Mouse (Mus musculus): Measurements from ENCODE around the gene Atp5j. TPM values are rescaled to one million over a fixed set of nuclear protein-coding genes. Genes with fewer than 3 reads are reported as not detected.

The Atp5j gene
- 85.7 and 149 TPM in 2 replicates for total RNA-seq (2012; rRNA removed)

DNA sequence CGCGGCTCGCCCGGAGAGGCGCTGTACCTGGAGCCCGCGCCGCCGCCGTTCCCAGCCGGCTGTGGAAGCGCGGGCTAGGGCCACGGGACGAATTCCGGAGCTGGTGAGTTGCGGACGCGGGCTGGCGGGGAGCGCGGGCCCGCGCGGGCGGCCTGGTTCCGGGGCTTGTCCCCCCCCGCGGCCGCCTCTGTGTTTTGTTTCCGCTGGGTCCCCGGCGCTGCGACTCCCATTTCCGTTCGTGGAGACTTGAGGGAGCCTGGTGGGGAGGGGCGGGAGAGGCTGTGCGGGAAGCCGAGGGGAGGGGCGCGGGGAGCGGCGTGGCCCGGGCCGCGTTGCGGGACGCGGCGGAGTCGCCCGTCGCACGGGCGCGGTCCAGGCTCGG is at the start of gene Atp5j:
Gene Atp5j, minus strand, starts transcription at position 185 of the 382 bp plus-strand sequence.
- H3K9ac ChIP-seq (ENCODE audit: insufficient read depth, low read depth, low read length, poor library complexity, severe bottlenecking): peak within 1 kb of the TSS; percentile 99
- no peak for DNase-seq (ENCODE audit: low read depth, low spot score)
- peak within 1 kb of the TSS; percentile 100 for H3K27ac ChIP-seq (ENCODE audit: insufficient read depth, low read depth, low read length, poor library complexity, severe bottlenecking)
- H3K9me3 ChIP-seq (ENCODE audit: control insufficient read depth, insufficient read depth, low read depth, low read length): no peaks in the 10 kb centered on the region
- H3K4me3 ChIP-seq (ENCODE audit: insufficient read depth in 1 of 2, low read depth in 1 of 2, low read length in 2 of 2, poor library complexity in 1 of 2, severe bottlenecking in 1 of 2): peak within 1 kb of the TSS; percentile 87 to 96
- in situ Hi-C loops (cut with MboI; ENCODE audit: low sequenced_read_pairs in 2 of 2, unreplicated experiment in 2 of 2): loop anchor here in 1 of 2 experiments (10.0 kb wide), 1 partner anchor 101 kb away; the partner anchor contains the start of gene Mrpl39
- no peak for TF ChIP-seq ZNF384 (IDR thresholded peaks at IDR 0.05; ENCODE audit: low read depth, low read length)
- no peak for TF ChIP-seq CHD2 (IDR thresholded peaks at IDR 0.05; ENCODE audit: low read depth, low read length)
- no peak for TF ChIP-seq ZC3H11A (IDR thresholded peaks at IDR 0.05; ENCODE audit: borderline replicate concordance, low read depth, low read length)
- H3K36me3 ChIP-seq (ENCODE audit: control insufficient read depth, insufficient read depth, low read length, poor library complexity, severe bottlenecking): peaks cover 14% of the 10 kb centered on the region
- H3K4me1 ChIP-seq (ENCODE audit: control insufficient read depth in 2 of 2, insufficient read depth in 2 of 2, low read length in 2 of 2, poor library complexity in 1 of 2): peaks cover 4 to 7% of the 10 kb centered on the region in 2 experiments; a peak in 3 of 4 replicates

DNA sequence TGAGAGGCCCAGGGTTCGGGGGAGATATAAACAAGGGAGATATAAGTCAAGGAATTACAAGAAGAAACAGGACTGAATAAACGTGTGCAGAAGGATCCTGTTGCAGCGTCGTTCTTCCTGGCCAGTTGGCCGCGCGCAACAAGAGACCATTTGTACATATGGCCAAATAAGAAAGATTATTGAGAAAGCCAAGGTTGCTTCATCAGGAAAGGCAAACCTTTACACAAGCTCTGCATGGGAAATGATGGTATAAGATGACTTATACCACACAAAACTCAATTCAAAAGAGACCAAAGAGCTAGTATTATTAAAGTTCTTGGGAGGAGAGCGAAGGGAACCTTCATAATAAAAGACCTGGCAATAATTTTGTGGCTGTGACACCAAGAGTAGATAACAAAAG is 49.1 kb upstream of the Atp5j start:
- H3K9ac ChIP-seq (ENCODE audit: insufficient read depth, low read depth, low read length, poor library complexity, severe bottlenecking): no peak overlapping the region
- H3K27ac ChIP-seq (ENCODE audit: insufficient read depth, low read depth, low read length, poor library complexity, severe bottlenecking): no peak overlapping the region
- H3K9me3 ChIP-seq (ENCODE audit: control insufficient read depth, insufficient read depth, low read depth, low read length): no peaks in the 10 kb centered on the region
- in situ Hi-C loops (cut with MboI; ENCODE audit: low sequenced_read_pairs in 2 of 2, unreplicated experiment in 2 of 2): no loop called here
- no peak overlapping the region for H3K4me3 ChIP-seq (ENCODE audit: insufficient read depth in 1 of 2, low read depth in 1 of 2, low read length in 2 of 2, poor library complexity in 1 of 2, severe bottlenecking in 1 of 2)
- no peaks in the 10 kb centered on the region for H3K4me1 ChIP-seq (ENCODE audit: control insufficient read depth in 2 of 2, insufficient read depth in 2 of 2, low read length in 2 of 2, poor library complexity in 1 of 2)
- no peak for TF ChIP-seq HCFC1 (IDR thresholded peaks at IDR 0.05; ENCODE audit: borderline replicate concordance, insufficient read depth, low read length)
- no peak for TF ChIP-seq CHD2 (IDR thresholded peaks at IDR 0.05; ENCODE audit: low read depth, low read length)
- H3K36me3 ChIP-seq (ENCODE audit: control insufficient read depth, insufficient read depth, low read length, poor library complexity, severe bottlenecking): no peaks in the 10 kb centered on the region
- no peak for DNase-seq (ENCODE audit: low read depth, low spot score)

DNA sequence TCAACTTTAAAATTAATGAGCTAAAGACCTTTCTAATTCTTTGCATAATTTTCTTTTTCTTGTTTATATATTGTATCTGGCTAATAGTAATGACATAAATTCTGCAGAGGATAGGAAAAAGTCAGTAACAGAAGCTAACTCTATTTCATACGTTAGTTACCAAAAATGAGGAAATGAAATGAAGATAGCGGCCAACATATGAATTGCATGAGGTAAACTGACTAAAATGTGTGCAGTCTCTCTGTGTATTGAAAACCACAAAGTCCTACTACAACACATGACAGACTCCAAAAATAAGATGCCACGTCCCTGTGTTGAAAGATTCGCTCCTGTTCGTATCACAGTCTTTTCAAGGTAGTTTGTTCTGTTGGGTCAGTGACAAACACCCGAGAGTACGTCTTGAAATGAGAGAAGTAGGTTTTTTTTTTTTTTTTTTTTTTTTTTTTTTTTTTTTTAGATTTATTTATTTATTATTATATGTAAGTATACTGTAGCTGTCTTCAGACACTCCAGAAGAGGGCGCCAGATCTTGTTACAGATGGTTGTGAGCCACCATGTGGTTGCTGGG is 46.4 kb upstream of the Atp5j start:
- TF ChIP-seq ZC3H11A (IDR thresholded peaks at IDR 0.05; ENCODE audit: borderline replicate concordance, low read depth, low read length) (no peak), CHD2 (IDR thresholded peaks at IDR 0.05; ENCODE audit: low read depth, low read length) (no peak), ZNF384 (IDR thresholded peaks at IDR 0.05; ENCODE audit: low read depth, low read length) (peak; percentile 87), MAFK (IDR thresholded peaks at IDR 0.05; ENCODE audit: insufficient read depth, low read depth, low read length) (no peak)
- Histone ChIP-seq H3K4me3 (ENCODE audit: insufficient read depth in 1 of 2, low read depth in 1 of 2, low read length in 2 of 2, poor library complexity in 1 of 2, severe bottlenecking in 1 of 2) (no peak overlapping the region), H3K9me3 (ENCODE audit: control insufficient read depth, insufficient read depth, low read depth, low read length) (no peaks in the 10 kb centered on the region), H3K36me3 (ENCODE audit: control insufficient read depth, insufficient read depth, low read length, poor library complexity, severe bottlenecking) (no peaks in the 10 kb centered on the region), H3K9ac (ENCODE audit: insufficient read depth, low read depth, low read length, poor library complexity, severe bottlenecking) (no peak overlapping the region), H3K4me1 (ENCODE audit: control insufficient read depth in 2 of 2, insufficient read depth in 2 of 2, low read length in 2 of 2, poor library complexity in 1 of 2) (no peaks in the 10 kb centered on the region), H3K27ac (ENCODE audit: insufficient read depth, low read depth, low read length, poor library complexity, severe bottlenecking) (no peak overlapping the region)
- in situ Hi-C loops (cut with MboI; ENCODE audit: low sequenced_read_pairs in 2 of 2, unreplicated experiment in 2 of 2): no loop called here
- no peak for DNase-seq (ENCODE audit: low read depth, low spot score)

DNA sequence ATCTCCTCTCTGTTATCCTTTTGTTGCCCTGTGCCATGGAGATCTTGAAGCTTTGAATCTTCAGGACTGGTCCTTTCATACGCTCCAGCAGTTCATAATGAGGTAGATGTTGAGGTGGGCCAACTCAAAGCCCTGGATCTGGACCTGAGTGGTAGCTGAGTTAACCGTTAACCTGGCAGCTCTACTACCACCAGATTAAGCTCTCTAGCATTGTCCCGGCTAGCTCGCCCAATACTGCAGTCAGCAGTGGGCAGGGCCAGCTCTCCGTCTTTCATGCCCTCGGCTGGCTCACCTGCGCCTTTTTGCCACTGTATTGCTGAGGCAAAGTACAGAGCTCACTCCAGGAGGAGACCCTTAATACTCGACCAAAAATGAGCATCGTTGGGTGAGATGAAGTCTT is 45.7 kb upstream of the Atp5j start:
- no peaks in the 10 kb centered on the region for H3K4me1 ChIP-seq (ENCODE audit: control insufficient read depth in 2 of 2, insufficient read depth in 2 of 2, low read length in 2 of 2, poor library complexity in 1 of 2)
- DNase-seq (ENCODE audit: low read depth, low spot score): no peak
- TF ChIP-seq HCFC1 (IDR thresholded peaks at IDR 0.05; ENCODE audit: borderline replicate concordance, insufficient read depth, low read length): no peak
- no peak for TF ChIP-seq CHD2 (IDR thresholded peaks at IDR 0.05; ENCODE audit: low read depth, low read length)
- TF ChIP-seq ZNF384 (IDR thresholded peaks at IDR 0.05; ENCODE audit: low read depth, low read length): no peak
- no peak for TF ChIP-seq MAFK (IDR thresholded peaks at IDR 0.05; ENCODE audit: insufficient read depth, low read depth, low read length)
- TF ChIP-seq ZC3H11A (IDR thresholded peaks at IDR 0.05; ENCODE audit: borderline replicate concordance, low read depth, low read length): no peak
- no peak overlapping the region for H3K4me3 ChIP-seq (ENCODE audit: insufficient read depth in 1 of 2, low read depth in 1 of 2, low read length in 2 of 2, poor library complexity in 1 of 2, severe bottlenecking in 1 of 2)
- no peaks in the 10 kb centered on the region for H3K9me3 ChIP-seq (ENCODE audit: control insufficient read depth, insufficient read depth, low read depth, low read length)
- H3K27ac ChIP-seq (ENCODE audit: insufficient read depth, low read depth, low read length, poor library complexity, severe bottlenecking): no peak overlapping the region
- H3K9ac ChIP-seq (ENCODE audit: insufficient read depth, low read depth, low read length, poor library complexity, severe bottlenecking): no peak overlapping the region
- in situ Hi-C loops (cut with MboI; ENCODE audit: low sequenced_read_pairs in 2 of 2, unreplicated experiment in 2 of 2): no loop called here
- no peaks in the 10 kb centered on the region for H3K36me3 ChIP-seq (ENCODE audit: control insufficient read depth, insufficient read depth, low read length, poor library complexity, severe bottlenecking)

DNA sequence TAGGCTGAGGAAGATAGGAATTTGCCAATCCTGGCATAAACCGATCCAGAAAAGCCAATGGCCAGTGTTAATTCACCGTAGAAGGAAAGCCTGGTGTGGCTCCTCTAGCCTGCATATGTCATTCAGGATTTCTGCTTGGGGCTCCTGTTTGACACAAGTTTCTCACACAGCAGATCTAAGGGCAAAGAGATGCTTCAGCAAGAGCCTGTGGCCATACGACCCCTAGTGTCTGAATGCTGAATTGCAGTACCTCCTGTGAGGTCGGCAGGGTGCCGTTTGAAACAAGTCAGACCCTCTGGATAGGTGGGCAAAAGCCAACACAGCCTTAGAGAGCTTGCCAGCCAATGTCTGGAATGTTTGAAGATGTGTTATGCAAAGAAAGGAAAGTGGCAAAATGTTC is 43.7 kb upstream of the Atp5j start:
- Histone ChIP-seq H3K36me3 (ENCODE audit: control insufficient read depth, insufficient read depth, low read length, poor library complexity, severe bottlenecking) (no peaks in the 10 kb centered on the region), H3K9me3 (ENCODE audit: control insufficient read depth, insufficient read depth, low read depth, low read length) (no peaks in the 10 kb centered on the region), H3K9ac (ENCODE audit: insufficient read depth, low read depth, low read length, poor library complexity, severe bottlenecking) (no peak overlapping the region), H3K4me3 (ENCODE audit: insufficient read depth in 1 of 2, low read depth in 1 of 2, low read length in 2 of 2, poor library complexity in 1 of 2, severe bottlenecking in 1 of 2) (no peak overlapping the region), H3K4me1 (ENCODE audit: control insufficient read depth in 2 of 2, insufficient read depth in 2 of 2, low read length in 2 of 2, poor library complexity in 1 of 2) (no peaks in the 10 kb centered on the region), H3K27ac (ENCODE audit: insufficient read depth, low read depth, low read length, poor library complexity, severe bottlenecking) (no peak overlapping the region)
- in situ Hi-C loops (cut with MboI; ENCODE audit: low sequenced_read_pairs in 2 of 2, unreplicated experiment in 2 of 2): no loop called here
- peak; percentile 83 for DNase-seq (ENCODE audit: low read depth, low spot score)
- TF ChIP-seq ZNF384 (IDR thresholded peaks at IDR 0.05; ENCODE audit: low read depth, low read length): no peak
- TF ChIP-seq ZC3H11A (IDR thresholded peaks at IDR 0.05; ENCODE audit: borderline replicate concordance, low read depth, low read length): peak; percentile 83
